Mouse (Mus musculus) 416B (cell line): ENCODE data around the gene Myadm.
A peak's percentile ranks its signal among the peaks of the same experiment; 100 is the strongest.
"Not testable (repeated sequence)": the region's sequence is repeated elsewhere in the genome, so short reads cannot be mapped to it uniquely, and the experiment has no call there.

Source experiments
- DNase-seq: peaks from one replicate; pipeline ENCODE4 v3.0.0; 2011; ENCODE audit warnings: low read depth

The Myadm gene

DNA sequence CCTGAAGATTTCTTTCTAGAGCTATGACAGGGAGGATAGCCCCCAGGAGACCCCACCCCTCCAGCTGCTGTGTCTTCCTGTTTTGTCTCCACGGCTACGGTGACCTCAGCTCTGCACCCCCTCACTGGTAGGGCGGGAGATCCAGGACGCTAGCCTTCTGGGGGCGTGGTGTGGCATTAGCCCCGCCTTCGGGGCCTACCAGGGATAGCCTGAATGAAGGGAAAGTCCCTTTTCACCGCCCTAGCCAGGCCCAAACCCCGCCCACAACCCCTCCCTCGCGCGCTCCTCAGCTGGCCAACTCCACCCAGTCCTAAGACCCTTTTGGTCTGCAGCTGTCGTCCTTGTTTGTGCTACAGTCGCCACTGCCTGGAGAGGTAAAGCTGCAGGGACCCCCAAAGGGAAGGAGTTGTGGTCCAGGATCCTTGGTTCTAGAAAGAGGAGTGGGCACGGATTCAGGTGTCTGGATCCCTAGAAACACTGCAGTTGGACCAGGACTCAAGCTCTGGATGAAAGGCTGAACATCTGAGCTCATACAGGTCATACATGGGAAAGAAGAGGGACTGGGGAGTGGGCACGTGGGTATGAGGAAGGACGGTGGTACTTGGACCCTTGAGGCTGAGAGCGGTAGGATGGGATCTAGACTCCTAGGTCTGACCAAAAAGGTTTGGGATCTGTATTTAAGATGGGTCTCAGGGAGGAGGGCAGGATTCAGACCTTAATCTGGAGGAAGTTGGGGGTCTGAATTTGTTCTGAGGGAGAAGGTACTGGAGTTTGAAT lies 1.6 kb downstream of the Myadm start:
- no peak for DNase-seq

DNA sequence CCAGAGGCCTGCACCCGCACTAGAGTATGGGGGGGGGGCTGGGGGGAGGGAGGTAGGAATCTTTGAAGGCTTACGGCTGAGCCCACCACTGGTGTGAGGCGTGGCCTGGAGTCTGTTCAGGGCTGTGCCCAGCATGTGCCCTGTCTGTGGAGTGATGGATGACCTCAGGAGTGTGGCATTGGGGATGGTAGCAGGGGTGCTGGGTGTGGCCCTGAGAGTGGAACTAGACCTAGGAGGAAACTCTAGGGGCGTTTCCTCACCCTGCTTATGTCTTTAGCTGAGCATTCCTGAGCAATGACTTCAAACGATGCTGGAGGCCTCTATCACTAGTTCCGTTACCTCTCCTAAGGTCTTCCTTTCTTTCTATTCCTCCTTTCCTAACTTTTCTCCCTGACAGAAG lies 2.3 kb downstream of the Myadm start:
- no peak for DNase-seq

- DNase-seq: no peak
Observed at GRCm38 (mm10) chr7:3291764-3292163, 2.9 kb downstream of the Myadm start.

GRCm38 (mm10) chr7:3292271-3292670 lies 3.4 kb downstream of the Myadm start:
- DNase-seq: not testable (repeated sequence)

GRCm38 (mm10) chr7:3292791-3293190 lies 3.9 kb downstream of the Myadm start:
- DNase-seq: no peak

- no peak for DNase-seq
Observed at GRCm38 (mm10) chr7:3294794-3295193, 5.9 kb downstream of the Myadm start.

DNA sequence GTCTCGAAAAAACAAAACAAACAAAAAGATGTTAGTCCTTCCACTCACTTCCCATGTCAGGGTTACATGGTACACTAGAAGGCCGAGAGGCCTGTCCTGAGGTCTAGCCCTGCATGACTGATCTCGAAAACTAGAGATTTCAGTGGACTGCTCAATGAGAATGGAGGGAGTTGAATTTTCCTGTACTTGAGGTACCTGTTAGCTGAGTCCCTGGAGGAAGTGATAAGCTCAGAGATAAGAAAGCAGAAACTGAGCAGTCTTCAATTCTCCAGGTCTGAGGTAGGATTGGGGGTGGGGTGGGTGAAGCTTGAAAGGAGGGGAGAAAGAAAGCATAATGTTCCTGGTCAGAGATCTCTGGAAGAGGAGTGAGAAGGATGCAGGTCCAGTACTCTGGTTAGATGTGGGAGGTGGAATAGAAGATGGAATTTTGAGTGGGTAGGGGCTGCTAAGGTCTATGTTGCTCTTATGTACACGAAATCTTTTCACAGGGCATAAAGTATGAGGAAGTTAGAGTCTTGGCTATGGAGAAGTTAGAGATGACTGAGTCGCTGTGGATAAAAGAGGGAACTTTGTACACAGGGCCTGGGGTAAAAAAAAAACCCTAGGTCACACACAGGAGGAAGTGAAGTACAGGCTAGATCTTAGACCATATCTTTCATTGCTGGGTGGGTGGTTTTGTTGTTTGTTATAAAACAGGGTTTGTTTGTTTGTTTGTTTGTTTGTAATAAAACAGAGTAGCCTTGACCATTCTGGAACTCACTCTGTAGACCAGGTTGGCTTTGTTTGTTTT lies 6.6 kb downstream of the Myadm start:
- peak; percentile 41 for DNase-seq

DNA sequence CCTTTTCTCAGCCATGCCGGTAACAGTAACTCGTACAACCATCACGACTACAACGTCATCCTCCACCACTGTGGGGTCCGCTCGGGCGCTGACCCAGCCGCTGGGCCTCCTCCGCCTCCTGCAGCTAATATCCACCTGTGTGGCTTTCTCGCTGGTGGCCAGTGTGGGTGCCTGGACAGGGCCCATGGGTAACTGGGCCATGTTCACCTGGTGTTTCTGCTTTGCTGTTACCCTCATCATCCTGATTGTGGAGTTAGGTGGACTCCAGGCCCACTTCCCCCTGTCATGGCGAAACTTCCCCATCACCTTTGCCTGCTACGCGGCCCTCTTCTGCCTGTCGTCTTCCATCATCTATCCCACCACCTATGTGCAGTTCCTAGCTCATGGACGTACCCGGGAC lies 7.8 kb downstream of the Myadm start:
- DNase-seq: no peak

DNA sequence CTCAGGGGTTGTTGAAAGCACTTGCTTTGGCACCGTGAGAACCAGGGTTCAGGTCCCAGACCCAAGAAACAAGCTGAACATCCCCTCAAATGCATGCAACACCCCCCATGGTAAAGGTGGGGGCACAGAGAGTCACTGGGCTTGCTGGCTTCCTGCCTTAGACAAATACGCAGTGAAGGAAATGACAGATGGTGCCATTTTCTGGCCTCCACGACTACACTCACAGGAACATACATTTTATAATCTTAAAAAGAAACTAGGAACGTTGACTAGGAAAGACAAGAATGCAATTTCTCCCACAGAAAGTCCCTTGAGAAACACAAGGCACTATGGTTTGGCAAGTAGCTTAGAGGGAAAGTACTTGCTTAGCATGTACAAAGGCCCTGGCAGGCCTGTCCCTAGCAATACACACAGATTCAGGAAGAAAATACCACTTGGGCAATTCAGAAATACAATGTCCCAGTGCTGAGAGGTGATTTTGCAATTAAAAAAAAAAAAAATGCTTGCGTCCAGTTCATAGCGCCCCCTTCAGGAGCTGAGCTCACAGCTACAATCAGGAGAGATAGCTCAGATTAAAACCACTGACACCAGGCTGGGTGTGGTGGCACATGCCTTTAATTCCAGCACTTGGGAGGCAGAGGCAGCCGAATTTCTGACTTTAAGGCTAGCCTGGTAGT lies 11.2 kb downstream of the Myadm start:
- DNase-seq: peak; percentile 63

- DNase-seq: no peak
Observed at GRCm38 (mm10) chr7:3300891-3301627, 12.2 kb downstream of the Myadm start.

DNA sequence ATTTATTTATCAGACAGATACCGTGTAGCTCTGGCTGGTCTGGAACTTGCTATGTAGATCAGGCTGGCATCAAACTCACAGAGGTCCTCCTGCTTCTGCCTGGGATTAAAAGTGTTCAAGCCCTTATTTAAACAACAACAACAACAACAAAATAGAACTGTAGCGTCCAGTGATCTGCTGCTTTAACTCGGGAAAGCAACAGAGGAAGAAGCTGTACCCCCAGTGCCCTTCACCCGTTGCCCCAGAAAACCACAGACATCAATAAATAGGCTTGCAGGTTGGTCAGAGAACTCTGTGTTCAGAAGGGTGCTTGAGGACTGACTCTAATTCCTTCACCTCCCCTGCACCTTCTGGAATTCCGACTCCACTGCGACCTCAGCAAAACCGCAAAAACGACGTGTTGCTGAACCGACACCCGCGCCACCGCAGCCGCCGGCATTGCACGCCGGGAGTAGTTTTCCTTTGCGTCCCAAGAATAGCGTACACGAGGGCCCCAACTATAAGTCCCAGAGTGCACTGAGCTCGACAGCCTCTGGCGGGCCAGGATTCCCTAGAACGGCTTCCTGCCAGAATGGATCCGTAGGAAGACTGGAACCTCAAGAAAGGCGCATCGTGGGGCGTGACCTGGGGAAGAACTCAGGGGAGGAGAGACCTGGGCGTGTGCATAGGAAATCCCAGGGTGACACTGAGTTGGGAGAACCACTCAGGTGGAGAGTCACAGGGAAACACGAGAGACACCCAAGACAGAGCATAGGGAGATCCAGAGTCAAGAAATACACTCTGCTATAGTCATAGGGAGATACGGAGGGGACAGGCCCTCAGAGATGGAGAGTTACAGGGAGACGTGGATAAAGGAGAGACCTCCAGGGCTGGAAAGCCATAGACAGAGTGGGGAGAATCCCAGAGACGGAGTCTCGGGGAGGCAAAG lies 13.0 kb downstream of the Myadm start:
- no peak for DNase-seq

DNA sequence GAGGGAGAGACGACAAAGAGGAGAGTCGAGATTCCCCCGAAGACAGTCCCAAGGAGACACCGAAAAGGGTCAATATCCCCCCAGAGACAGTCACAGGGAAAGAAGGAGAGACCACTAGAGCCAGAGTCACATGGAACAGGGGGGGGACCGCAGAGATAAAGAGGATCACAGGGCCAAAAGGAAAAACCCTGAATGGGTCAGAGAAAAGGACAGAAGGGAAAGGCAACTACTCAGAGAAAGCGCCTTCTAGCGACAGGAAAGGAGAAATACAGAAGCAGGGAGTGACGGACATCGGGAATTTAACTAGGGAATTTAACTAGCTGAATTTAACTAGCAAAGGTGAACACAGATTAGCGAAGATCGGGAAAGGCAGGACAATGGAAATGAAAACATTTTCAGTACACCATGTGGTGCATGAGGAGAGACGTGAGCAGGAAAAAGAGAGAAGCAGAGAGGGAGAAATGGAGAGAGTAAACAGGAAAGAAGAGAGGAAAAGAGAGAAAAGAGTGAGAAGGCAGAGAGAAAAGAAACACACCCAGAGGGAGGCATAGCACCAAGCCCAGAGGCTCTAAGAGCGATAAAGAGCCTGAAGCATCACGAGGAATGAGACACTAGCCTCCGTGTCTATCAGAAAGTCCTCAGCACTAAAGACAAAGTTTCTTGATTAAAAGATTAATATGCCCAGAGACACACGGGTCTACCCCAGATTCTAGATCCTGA lies 13.8 kb downstream of the Myadm start:
- DNase-seq: no peak

- DNase-seq: no peak
Observed at GRCm38 (mm10) chr7:3303276-3303781, 14.4 kb downstream of the Myadm start.

DNA sequence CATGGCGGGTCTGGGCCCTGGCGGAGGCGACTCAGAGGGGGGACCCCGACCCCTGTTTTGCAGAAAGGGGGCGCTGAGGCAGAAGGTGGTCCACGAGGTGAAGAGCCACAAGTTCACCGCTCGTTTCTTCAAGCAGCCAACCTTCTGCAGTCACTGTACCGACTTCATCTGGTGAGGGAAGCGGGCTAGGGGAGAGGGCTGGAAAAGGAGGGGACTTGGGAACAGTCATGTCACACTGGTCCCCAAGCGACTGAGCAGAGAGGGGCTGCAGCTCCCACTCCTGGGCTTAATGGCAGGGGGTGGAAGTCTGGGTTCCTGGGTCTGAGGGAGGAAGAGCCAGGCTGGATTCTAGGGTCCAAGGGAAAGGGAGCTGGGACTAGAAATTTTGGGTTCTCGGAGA lies 14.9 kb downstream of the Myadm start:
- DNase-seq: no peak

- no peak for DNase-seq
Observed at GRCm38 (mm10) chr7:3304298-3304697, 15.4 kb downstream of the Myadm start.

DNA sequence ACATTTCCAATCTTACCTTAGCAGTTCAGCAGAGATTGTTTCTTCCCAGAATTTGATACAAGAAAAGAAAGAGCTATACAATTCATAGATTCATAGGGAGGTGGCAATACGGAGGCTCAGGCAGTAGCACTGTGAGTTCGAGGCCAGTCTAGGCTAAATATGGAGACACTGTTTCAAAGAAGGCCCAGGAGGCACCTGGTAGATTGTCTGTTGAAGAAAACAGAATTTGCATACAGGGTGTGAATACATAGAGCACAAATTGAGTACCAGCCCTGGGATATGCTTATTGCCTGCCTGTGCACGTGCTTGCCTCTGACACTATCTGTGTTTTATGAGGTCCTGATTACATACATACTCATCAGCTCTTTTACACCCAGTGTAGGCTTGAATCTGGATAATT lies 17.5 kb downstream of the Myadm start:
- no peak for DNase-seq

DNA sequence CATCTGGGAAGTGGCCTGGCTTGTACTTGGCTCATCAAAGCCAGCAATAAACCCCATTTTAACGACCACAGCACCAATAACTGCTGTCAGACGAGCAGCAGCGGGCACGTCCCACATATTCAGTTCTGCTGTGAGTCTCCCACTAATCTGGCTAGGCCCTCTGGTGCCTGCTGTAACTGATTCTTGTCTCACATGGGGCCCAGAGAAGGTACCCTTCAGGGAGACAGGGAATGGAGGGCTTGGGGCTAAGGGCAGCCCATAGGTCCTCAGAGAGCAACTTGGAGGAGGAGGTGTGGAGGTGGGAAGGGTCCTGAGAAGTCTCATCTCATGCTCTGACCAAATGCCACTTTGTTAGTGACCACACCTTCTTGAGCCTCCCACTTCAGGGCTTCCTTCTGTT lies 19.8 kb downstream of the Myadm start:
- DNase-seq: no peak

DNA sequence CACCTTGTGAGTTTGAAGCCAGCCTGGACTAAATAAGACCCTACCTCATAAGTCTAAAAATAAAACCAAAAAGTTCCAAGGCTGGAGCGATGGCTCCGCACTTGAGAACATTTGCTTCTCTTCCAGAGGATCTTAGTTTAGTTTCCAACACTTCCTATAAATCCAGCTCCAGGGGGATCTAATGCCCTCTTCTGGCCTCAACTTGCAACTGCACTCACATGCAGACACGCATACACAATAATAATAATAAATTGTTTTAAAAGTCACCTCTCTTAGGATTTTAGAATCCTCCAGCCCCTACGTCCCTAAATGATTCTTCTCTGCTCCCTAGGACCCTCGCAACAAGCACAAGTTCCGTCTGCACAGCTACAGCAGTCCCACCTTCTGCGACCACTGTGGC lies 21.4 kb downstream of the Myadm start:
- no peak for DNase-seq

DNA sequence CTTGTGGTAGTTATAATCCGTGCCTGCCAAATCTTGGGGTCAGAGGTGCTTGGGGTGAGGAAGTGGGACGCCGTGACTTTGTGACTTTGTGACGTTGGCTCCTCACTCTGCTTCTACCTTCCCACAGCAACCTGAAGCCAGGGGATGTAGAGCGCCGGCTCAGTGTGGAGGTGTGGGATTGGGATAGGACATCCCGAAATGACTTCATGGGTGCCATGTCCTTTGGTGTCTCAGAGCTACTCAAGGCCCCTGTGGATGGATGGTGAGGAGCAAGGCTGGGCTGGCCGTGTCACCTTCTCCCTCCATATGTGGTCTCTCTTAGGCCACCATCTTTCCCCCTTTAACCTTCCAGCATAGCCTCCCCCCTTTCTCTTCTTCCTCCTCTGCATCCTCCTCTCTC lies 24.7 kb downstream of the Myadm start:
- no peak for DNase-seq

DNA sequence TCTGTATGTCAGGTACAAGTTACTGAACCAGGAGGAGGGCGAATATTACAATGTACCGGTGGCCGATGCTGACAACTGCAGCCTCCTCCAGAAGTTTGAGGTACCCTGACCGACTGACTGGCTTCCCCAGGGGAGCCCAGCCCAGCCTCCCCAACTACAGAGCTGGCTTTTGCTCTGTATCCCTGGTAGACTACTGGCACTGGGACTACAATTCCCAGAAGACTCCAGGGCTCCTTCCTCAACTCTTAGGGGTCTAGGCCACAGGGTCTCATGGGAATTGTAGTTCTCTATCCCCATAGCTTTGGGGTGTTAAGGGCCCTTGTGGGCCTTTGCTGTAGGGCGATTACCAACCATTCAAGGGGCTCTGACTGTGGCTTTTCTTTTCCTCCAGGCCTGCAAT lies 25.2 kb downstream of the Myadm start:
- no peak for DNase-seq
